Mouse (Mus musculus) hindlimb bud, embryonic 11.5 days (tissue): ENCODE data around the gene Pcnx2.

Experiments used
- DNase-seq: peaks from one replicate; pipeline ENCODE4 v3.0.0-alpha.2; 2012; ENCODE audit warnings: low read depth, low spot score; ENCODE audit errors: extremely low spot score

The Pcnx2 gene

GRCm38 (mm10) chr8:125722675-125723074, 175.4 kb downstream of the Pcnx2 start:
- no peak for DNase-seq

GRCm38 (mm10) chr8:125718914-125719313, 179.2 kb downstream of the Pcnx2 start:
- DNase-seq, result no peak

GRCm38 (mm10) chr8:125716613-125717012, 181.5 kb downstream of the Pcnx2 start:
- no peak for DNase-seq

GRCm38 (mm10) chr8:125716211-125716610, 181.9 kb downstream of the Pcnx2 start:
- DNase-seq, result no peak

GRCm38 (mm10) chr8:125711514-125711913, 186.6 kb downstream of the Pcnx2 start:
- DNase-seq, result no peak

- no peak for DNase-seq
Measured at GRCm38 (mm10) chr8:125709171-125709570, 188.9 kb downstream of the Pcnx2 start.

- no peak for DNase-seq
Measured at GRCm38 (mm10) chr8:125705816-125706215, 192.3 kb downstream of the Pcnx2 start.

GRCm38 (mm10) chr8:125704434-125704833, 193.7 kb downstream of the Pcnx2 start:
- DNase-seq, result no peak

GRCm38 (mm10) chr8:125702868-125703473, 195.1 kb downstream of the Pcnx2 start:
- no peak for DNase-seq
